Mouse (Mus musculus) forebrain, embryonic 15.5 days (tissue): ENCODE measurements at regions not wholly inside any gene's neighbourhood (a gene's known extent, or its start where the extent isn't known, plus 50 kb on each side); places are given as distances from the start of the nearest gene placed in this dataset.

Source experiments
- ATAC-seq: fragments of 200-750 bp; cut with Nextera tagmentation; replicated peaks from 2 replicates; pipeline ENCODE4 v1.8.0; 2017; ENCODE audit warnings: mild to moderate bottlenecking, moderate TSS enrichment, moderate library complexity
- H3K27ac ChIP-seq: fragments of 300-500 bp; sonication (generic); replicated peaks from 2 replicates; pipeline ENCODE4 v1.5.1; 2015; ENCODE audit warnings: mild to moderate bottlenecking, inconsistent platforms
- H3K27me3 ChIP-seq: fragments of 300-500 bp; sonication (generic); 2 replicates; pipeline ENCODE4 v1.6.1; 2015; ENCODE audit warnings: inconsistent platforms
- H3K36me3 ChIP-seq: fragments of 300-500 bp; sonication (generic); 2 replicates; pipeline ENCODE4 v1.6.1; 2015; ENCODE audit warnings: mild to moderate bottlenecking, inconsistent platforms
- H3K4me1 ChIP-seq: fragments of 300-500 bp; sonication (generic); 2 replicates; pipeline ENCODE4 v1.6.1; 2015; ENCODE audit warnings: inconsistent platforms
- H3K4me2 ChIP-seq: fragments of 300-500 bp; sonication (generic); replicated peaks from 2 replicates; pipeline ENCODE4 v1.6.1; 2015; ENCODE audit warnings: mild to moderate bottlenecking, inconsistent platforms
- H3K4me3 ChIP-seq: fragments of 300-500 bp; sonication (generic); 2 replicates; pipeline ENCODE4 v1.5.1; 2015; ENCODE audit warnings: mild to moderate bottlenecking, inconsistent platforms
- H3K9ac ChIP-seq: fragments of 300-500 bp; sonication (generic); replicated peaks from 2 replicates; pipeline ENCODE4 v1.6.1; 2015; ENCODE audit warnings: mild to moderate bottlenecking, inconsistent platforms
- H3K9me3 ChIP-seq: fragments of 300-500 bp; sonication (generic); 2 replicates; pipeline ENCODE4 v1.6.1; 2016; ENCODE audit warnings: inconsistent platforms
- WGBS: fragments of 180-500 bp; shearing (Covaris S2); methylation state at CpG from one replicate; pipeline ENCODE4 v1.1.7; 2015; ENCODE audit warnings: mixed read lengths; 5-methylcytosine and 5-hydroxymethylcytosine counted together

GRCm38 (mm10) chr1:120930141-120930540 lies 327.9 kb downstream of the En1 start:
- Histone ChIP-seq H3K36me3 (no peaks in the 10 kb centered on the region), H3K27ac (no peak overlapping the region), H3K9ac (no peak overlapping the region), H3K4me2 (no peak overlapping the region), H3K27me3 (no peaks in the 10 kb centered on the region), H3K9me3 (no peaks in the 10 kb centered on the region), H3K4me1 (no peaks in the 10 kb centered on the region), H3K4me3 (no peak overlapping the region)
- no peak for ATAC-seq
- WGBS: 68% methylated on average over 7 of the region's 7 CpGs

GRCm38 (mm10) chr1:120935321-120935720 lies 333.1 kb downstream of the En1 start:
- 85% methylated on average over 3 of the region's 3 CpGs for WGBS
- H3K27ac ChIP-seq: no peak overlapping the region
- no peak overlapping the region for H3K9ac ChIP-seq
- no peak overlapping the region for H3K4me2 ChIP-seq
- no peak overlapping the region for H3K4me3 ChIP-seq
- no peak for ATAC-seq
- H3K4me1 ChIP-seq: no peaks in the 10 kb centered on the region
- H3K27me3 ChIP-seq: no peaks in the 10 kb centered on the region
- no peaks in the 10 kb centered on the region for H3K36me3 ChIP-seq
- no peaks in the 10 kb centered on the region for H3K9me3 ChIP-seq

- H3K4me2 ChIP-seq: no peak overlapping the region
- no peaks in the 10 kb centered on the region for H3K27me3 ChIP-seq
- H3K4me3 ChIP-seq: no peak overlapping the region
- H3K36me3 ChIP-seq: no peaks in the 10 kb centered on the region
- H3K27ac ChIP-seq: no peak overlapping the region
- 83% methylated on average over 4 of the region's 4 CpGs for WGBS
- H3K9ac ChIP-seq: no peak overlapping the region
- no peaks in the 10 kb centered on the region for H3K9me3 ChIP-seq
- no peaks in the 10 kb centered on the region for H3K4me1 ChIP-seq
- ATAC-seq: no peak
These were observed 341.5 kb downstream of the En1 start for GRCm38 (mm10) chr1:120943711-120944110.

- H3K4me2 ChIP-seq: no peak overlapping the region
- 42% methylated on average over 4 of the region's 4 CpGs for WGBS
- H3K4me3 ChIP-seq: no peak overlapping the region
- no peaks in the 10 kb centered on the region for H3K36me3 ChIP-seq
- peak; percentile 61; the same call in 1 of the 2 replicates for ATAC-seq
- no peaks in the 10 kb centered on the region for H3K27me3 ChIP-seq
- no peaks in the 10 kb centered on the region for H3K4me1 ChIP-seq
- H3K9me3 ChIP-seq: no peaks in the 10 kb centered on the region
- H3K27ac ChIP-seq: no peak overlapping the region
- H3K9ac ChIP-seq: no peak overlapping the region
These were observed 344.1 kb downstream of the En1 start for GRCm38 (mm10) chr1:120946349-120946748.

- Histone ChIP-seq H3K27ac (no peak overlapping the region), H3K4me1 (0 out of 2 replicates have a peak, but pooled peaks cover 3% of the 10 kb centered on the region), H3K27me3 (peaks cover 7% of the 10 kb centered on the region), H3K9ac (no peak overlapping the region), H3K4me2 (no peak overlapping the region), H3K36me3 (no peaks in the 10 kb centered on the region), H3K4me3 (no peak overlapping the region), H3K9me3 (no peaks in the 10 kb centered on the region)
- no peak for ATAC-seq
- 76% methylated on average over 1 of the region's 1 CpGs for WGBS
These were observed 359.0 kb downstream of the En1 start for GRCm38 (mm10) chr1:120961235-120961634.

GRCm38 (mm10) chr1:120961984-120962383 lies 359.8 kb downstream of the En1 start:
- WGBS: 7% methylated on average over 8 of the region's 8 CpGs
- Histone ChIP-seq H3K27ac (no peak overlapping the region), H3K4me1 (0 out of 2 replicates have a peak, but pooled peaks cover 3% of the 10 kb centered on the region), H3K9ac (no peak overlapping the region), H3K9me3 (no peaks in the 10 kb centered on the region), H3K36me3 (no peaks in the 10 kb centered on the region), H3K4me2 (no peak overlapping the region), H3K27me3 (peaks cover 7% of the 10 kb centered on the region), H3K4me3 (no peak overlapping the region)
- no peak for ATAC-seq

GRCm38 (mm10) chr1:120963477-120964178 lies 361.4 kb downstream of the En1 start:
- H3K36me3 ChIP-seq: no peaks in the 10 kb centered on the region
- H3K4me3 ChIP-seq: peak overlapping the region; percentile 29
- no peaks in the 10 kb centered on the region for H3K9me3 ChIP-seq
- no peak overlapping the region for H3K27ac ChIP-seq
- ATAC-seq: peak; percentile 51; the same call in 1 of the 2 replicates
- H3K27me3 ChIP-seq: peaks cover 7% of the 10 kb centered on the region
- WGBS: 25% methylated on average over 14 of the region's 14 CpGs
- H3K9ac ChIP-seq: 0 out of 2 replicates have a peak overlapping the region, but pooled peaks have one; percentile 5
- H3K4me2 ChIP-seq: peak overlapping the region; percentile 32
- 0 out of 2 replicates have a peak, but pooled peaks cover 3% of the 10 kb centered on the region for H3K4me1 ChIP-seq

GRCm38 (mm10) chr1:120964179-120964517 lies 361.9 kb downstream of the En1 start:
- Histone ChIP-seq H3K4me3 (peak overlapping the region; percentile 29), H3K4me1 (0 out of 2 replicates have a peak, but pooled peaks cover 3% of the 10 kb centered on the region), H3K36me3 (no peaks in the 10 kb centered on the region), H3K9ac (0 out of 2 replicates have a peak overlapping the region, but pooled peaks have one; percentile 5), H3K27ac (no peak overlapping the region), H3K9me3 (no peaks in the 10 kb centered on the region), H3K4me2 (peak overlapping the region; percentile 32), H3K27me3 (peaks cover 7% of the 10 kb centered on the region)
- no peak for ATAC-seq
- 43% methylated on average over 17 of the region's 17 CpGs for WGBS

- 81% methylated on average over 3 of the region's 3 CpGs for WGBS
- Histone ChIP-seq H3K4me2 (no peak overlapping the region), H3K9me3 (no peaks in the 10 kb centered on the region)
These were observed 363.9 kb downstream of the En1 start for GRCm38 (mm10) chr1:120966132-120966531.

GRCm38 (mm10) chr1:120974661-120975060 lies 357.7 kb downstream of the Insig2 start:
- ATAC-seq: no peak
- no peak overlapping the region for H3K4me2 ChIP-seq
- no peaks in the 10 kb centered on the region for H3K4me1 ChIP-seq
- WGBS: 67% methylated on average over 1 of the region's 1 CpGs
- H3K9me3 ChIP-seq: no peaks in the 10 kb centered on the region
- no peak overlapping the region for H3K27ac ChIP-seq
- no peaks in the 10 kb centered on the region for H3K27me3 ChIP-seq
- H3K9ac ChIP-seq: no peak overlapping the region
- H3K4me3 ChIP-seq: no peak overlapping the region
- no peaks in the 10 kb centered on the region for H3K36me3 ChIP-seq

More at GRCm38 (mm10) chr1:120966132-120966531, 363.9 kb downstream of the En1 start:
- Histone ChIP-seq H3K4me1 (0 out of 2 replicates have a peak, but pooled peaks cover 3% of the 10 kb centered on the region), H3K36me3 (no peaks in the 10 kb centered on the region), H3K27ac (no peak overlapping the region), H3K27me3 (peaks cover 7% of the 10 kb centered on the region), H3K9ac (no peak overlapping the region), H3K4me3 (no peak overlapping the region)
- no peak for ATAC-seq

GRCm38 (mm10) chr1:121004535-121004934 lies 327.9 kb downstream of the Insig2 start:
- Histone ChIP-seq H3K4me2 (no peak overlapping the region), H3K27me3 (no peaks in the 10 kb centered on the region), H3K36me3 (no peaks in the 10 kb centered on the region), H3K9ac (no peak overlapping the region), H3K4me3 (no peak overlapping the region), H3K4me1 (no peaks in the 10 kb centered on the region), H3K27ac (no peak overlapping the region), H3K9me3 (no peaks in the 10 kb centered on the region)
- WGBS: 97% methylated on average over 7 of the region's 7 CpGs
- ATAC-seq: no peak

- Histone ChIP-seq H3K4me1 (no peaks in the 10 kb centered on the region), H3K9ac (no peak overlapping the region), H3K4me2 (no peak overlapping the region), H3K4me3 (no peak overlapping the region), H3K9me3 (no peaks in the 10 kb centered on the region), H3K27ac (no peak overlapping the region), H3K27me3 (no peaks in the 10 kb centered on the region), H3K36me3 (no peaks in the 10 kb centered on the region)
- ATAC-seq: no peak
- WGBS: 46% methylated on average over 3 of the region's 3 CpGs
These were observed 327.2 kb downstream of the Insig2 start for GRCm38 (mm10) chr1:121005198-121005597.

- no peaks in the 10 kb centered on the region for H3K27me3 ChIP-seq
- ATAC-seq: no peak
These were observed 320.3 kb downstream of the Insig2 start for GRCm38 (mm10) chr1:121012126-121012525.

More at GRCm38 (mm10) chr1:121012126-121012525, 320.3 kb downstream of the Insig2 start:
- Histone ChIP-seq H3K36me3 (no peaks in the 10 kb centered on the region), H3K9me3 (no peaks in the 10 kb centered on the region), H3K4me1 (no peaks in the 10 kb centered on the region), H3K4me3 (no peak overlapping the region), H3K27ac (no peak overlapping the region), H3K9ac (no peak overlapping the region), H3K4me2 (no peak overlapping the region)
